7 mouse cellular contexts compared by ENCODE assay signal in the genomic region with DNA sequence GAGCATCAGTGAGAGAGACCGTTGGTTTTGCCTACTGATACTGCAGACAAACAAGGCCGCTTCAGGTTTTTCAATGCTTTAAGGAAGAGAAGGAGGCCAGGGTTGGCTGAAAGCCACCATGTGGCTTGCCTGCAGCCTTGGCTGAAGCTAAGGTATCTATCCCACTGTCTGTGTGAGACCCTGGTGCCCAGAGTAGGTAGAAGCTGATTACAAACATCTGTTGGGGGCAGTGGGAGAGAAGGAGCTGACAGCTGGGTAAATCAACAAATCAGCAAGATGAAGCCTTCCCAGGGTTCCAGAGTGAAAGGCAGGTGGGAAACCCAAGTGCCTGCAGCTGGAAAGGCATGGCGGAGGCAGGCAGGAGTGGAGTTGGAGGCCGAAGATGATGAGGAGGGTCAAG.
"Had no signal": no experiment of that assay in that cellular context is flagged by ENCODE, and none has a peak within 500 bp of the region (broad histone marks: within the 10 kb centered on the region; RNA-seq: fewer than 3 reads in every experiment).

No protein-coding gene starts in this region.

- H3K4me1 ChIP-seq: liver, embryonic 12.5 days; midbrain, embryonic 12.5 days; neural tube, embryonic 12.5 days had no signal

- DNase-seq: kidney, adult 18-20 months; thymus, adult 18-20 months had no signal

- ATAC-seq: liver, embryonic 12.5 days had no signal

- H3K4me3 ChIP-seq: layer of hippocampus, adult 2 months; liver, embryonic 12.5 days; midbrain, embryonic 12.5 days; myocyte; neural tube, embryonic 12.5 days had no signal

- H3K36me3 ChIP-seq: liver, embryonic 12.5 days; neural tube, embryonic 12.5 days had no signal

- H3K4me2 ChIP-seq: liver, embryonic 12.5 days; midbrain, embryonic 12.5 days; neural tube, embryonic 12.5 days had no signal

- H3K9ac ChIP-seq: liver, embryonic 12.5 days; midbrain, embryonic 12.5 days; neural tube, embryonic 12.5 days had no signal

- H3K9me3 ChIP-seq: liver, embryonic 12.5 days; midbrain, embryonic 12.5 days; neural tube, embryonic 12.5 days had no signal

- H3K27ac ChIP-seq: layer of hippocampus, adult 2 months; liver, embryonic 12.5 days; midbrain, embryonic 12.5 days; neural tube, embryonic 12.5 days had no signal

- H3K27me3 ChIP-seq: neural tube, embryonic 12.5 days had no signal
